Mouse (Mus musculus) brown adipose tissue, adult 24 weeks (tissue): ENCODE measurements around the gene Phlda3. TPM values are rescaled to one million over a fixed set of nuclear protein-coding genes. Genes with fewer than 3 reads are reported as not detected.

Experiments
- H3K27ac ChIP-seq: fragments of 200-500 bp; replicated peaks from 2 replicates; pipeline ENCODE4 v1.5.1; 2012; ENCODE audit warnings: low read depth, mild to moderate bottlenecking, low read length
- H3K4me1 ChIP-seq: fragments of 200-500 bp; 2 replicates; pipeline ENCODE4 v1.6.1; 2012; ENCODE audit warnings: low read length, mixed read lengths; ENCODE audit not compliant: control insufficient read depth, insufficient read depth, insufficient read length
- H3K4me3 ChIP-seq: fragments of 200-500 bp; 2 replicates; pipeline ENCODE4 v1.5.1; 2012; ENCODE audit warnings: low read depth, mild to moderate bottlenecking, low read length, moderate library complexity; ENCODE audit not compliant: insufficient read depth
- polyA plus RNA-seq: library from polyadenylated mRNA; stranded (reverse); fragments of >200 nt; gene quantifications from 2 replicates; pipeline ENCODE4 v1.2.4, GENCODE M21; 2012; ENCODE audit not compliant: missing spikeins, insufficient read depth, insufficient read length

Gene Phlda3
- polyA plus RNA-seq, 1 experiment: 498 TPM

GRCm38 (mm10) chr1:135735460-135735859, 30.5 kb upstream of the Phlda3 start:
- Histone ChIP-seq H3K27ac (peak overlapping the region; percentile 24; the same call in 1 of the 2 replicates), H3K4me3 (no peak overlapping the region), H3K4me1 (peaks cover 29% of the 10 kb centered on the region)

- no peak overlapping the region for H3K27ac ChIP-seq
- peaks cover 17% of the 10 kb centered on the region for H3K4me1 ChIP-seq
- H3K4me3 ChIP-seq: no peak overlapping the region
Measured at GRCm38 (mm10) chr1:135744987-135745386, 20.9 kb upstream of the Phlda3 start.

- Histone ChIP-seq H3K4me3 (no peak overlapping the region), H3K4me1 (peaks cover 15% of the 10 kb centered on the region), H3K27ac (no peak overlapping the region)
Measured at GRCm38 (mm10) chr1:135746248-135746647, 19.7 kb upstream of the Phlda3 start.

GRCm38 (mm10) chr1:135752737-135753348, 13.1 kb upstream of the Phlda3 start:
- Histone ChIP-seq H3K4me1 (peaks cover 5% of the 10 kb centered on the region; the same call in 1 of the 2 replicates), H3K4me3 (no peak overlapping the region), H3K27ac (peak overlapping the region; percentile 72)

- Histone ChIP-seq H3K27ac (peak overlapping the region; percentile 28; the same call in 1 of the 2 replicates), H3K4me3 (no peak overlapping the region)
Measured at GRCm38 (mm10) chr1:135755287-135755686, 10.6 kb upstream of the Phlda3 start.

GRCm38 (mm10) chr1:135755913-135756312, 10.0 kb upstream of the Phlda3 start:
- Histone ChIP-seq H3K4me1 (peaks cover 5% of the 10 kb centered on the region; the same call in 1 of the 2 replicates), H3K4me3 (no peak overlapping the region), H3K27ac (no peak overlapping the region)

More at GRCm38 (mm10) chr1:135755287-135755686, 10.6 kb upstream of the Phlda3 start:
- peaks cover 5% of the 10 kb centered on the region; the same call in 1 of the 2 replicates for H3K4me1 ChIP-seq

- Histone ChIP-seq H3K4me1 (peaks cover 5% of the 10 kb centered on the region; the same call in 1 of the 2 replicates), H3K4me3 (no peak overlapping the region), H3K27ac (no peak overlapping the region)
Measured at GRCm38 (mm10) chr1:135757287-135757686, 8.6 kb upstream of the Phlda3 start.

GRCm38 (mm10) chr1:135759685-135760084, 6.2 kb upstream of the Phlda3 start:
- Histone ChIP-seq H3K27ac (0 out of 2 replicates have a peak overlapping the region, but pooled peaks have one; percentile 26), H3K4me1 (no peaks in the 10 kb centered on the region), H3K4me3 (no peak overlapping the region)

- H3K4me3 ChIP-seq: no peak overlapping the region
- H3K4me1 ChIP-seq: 0 out of 2 replicates have a peak, but pooled peaks cover 2% of the 10 kb centered on the region
- no peak overlapping the region for H3K27ac ChIP-seq
Measured at GRCm38 (mm10) chr1:135760216-135760615, 5.7 kb upstream of the Phlda3 start.

- Histone ChIP-seq H3K27ac (no peak overlapping the region), H3K4me1 (0 out of 2 replicates have a peak, but pooled peaks cover 3% of the 10 kb centered on the region)
Measured at GRCm38 (mm10) chr1:135761728-135762127, 4.2 kb upstream of the Phlda3 start.

GRCm38 (mm10) chr1:135763503-135764205, 2.3 kb upstream of the Phlda3 start:
- Histone ChIP-seq H3K27ac (no peak overlapping the region), H3K4me1 (0 out of 2 replicates have a peak, but pooled peaks cover 5% of the 10 kb centered on the region), H3K4me3 (no peak overlapping the region)

More at GRCm38 (mm10) chr1:135761728-135762127, 4.2 kb upstream of the Phlda3 start:
- no peak overlapping the region for H3K4me3 ChIP-seq

- no peak overlapping the region for H3K4me3 ChIP-seq
Measured at GRCm38 (mm10) chr1:135764206-135764528, 1.8 kb upstream of the Phlda3 start.

GRCm38 (mm10) chr1:135766592-135767306, 830 bp downstream of the Phlda3 start:
- H3K4me3 ChIP-seq: peak overlapping the region; percentile 80
- H3K27ac ChIP-seq: peak overlapping the region; percentile 99
- H3K4me1 ChIP-seq: peaks cover 9% of the 10 kb centered on the region; the same call in 1 of the 2 replicates

More at GRCm38 (mm10) chr1:135764206-135764528, 1.8 kb upstream of the Phlda3 start:
- H3K4me1 ChIP-seq: 0 out of 2 replicates have a peak, but pooled peaks cover 5% of the 10 kb centered on the region
- H3K27ac ChIP-seq: no peak overlapping the region

GRCm38 (mm10) chr1:135767324-135767890, 1.5 kb downstream of the Phlda3 start:
- Histone ChIP-seq H3K4me3 (peak overlapping the region; percentile 80), H3K4me1 (peaks cover 9% of the 10 kb centered on the region; the same call in 1 of the 2 replicates), H3K27ac (peak overlapping the region; percentile 99)

GRCm38 (mm10) chr1:135768400-135768799, 2.5 kb downstream of the Phlda3 start:
- peak overlapping the region; percentile 99 for H3K27ac ChIP-seq
- peak overlapping the region; percentile 80 for H3K4me3 ChIP-seq

More at GRCm38 (mm10) chr1:135768400-135768799, 2.5 kb downstream of the Phlda3 start:
- peaks cover 9% of the 10 kb centered on the region; the same call in 1 of the 2 replicates for H3K4me1 ChIP-seq
